Mouse (Mus musculus) layer of hippocampus, postnatal 25 days (tissue): ENCODE data around the gene Grifin. TPM values are rescaled to one million over a fixed set of nuclear protein-coding genes. Genes with fewer than 3 reads are reported as not detected.

ENCODE experiments used
- DNase-seq, 2 experiments: peaks; one replicate each; pipeline ENCODE4 v3.0.0; 2022; ENCODE audit warnings: mixed read lengths in 2 of 2, low spot score in 1 of 2; ENCODE audit errors: extremely low spot score in 1 of 2
- total RNA-seq, 2 experiments: library from RNA; stranded (reverse); gene quantifications; 2 replicates each; pipeline ENCODE4 v1.2.3; 2021

Grifin gene
- total RNA-seq, result not detected

DNA sequence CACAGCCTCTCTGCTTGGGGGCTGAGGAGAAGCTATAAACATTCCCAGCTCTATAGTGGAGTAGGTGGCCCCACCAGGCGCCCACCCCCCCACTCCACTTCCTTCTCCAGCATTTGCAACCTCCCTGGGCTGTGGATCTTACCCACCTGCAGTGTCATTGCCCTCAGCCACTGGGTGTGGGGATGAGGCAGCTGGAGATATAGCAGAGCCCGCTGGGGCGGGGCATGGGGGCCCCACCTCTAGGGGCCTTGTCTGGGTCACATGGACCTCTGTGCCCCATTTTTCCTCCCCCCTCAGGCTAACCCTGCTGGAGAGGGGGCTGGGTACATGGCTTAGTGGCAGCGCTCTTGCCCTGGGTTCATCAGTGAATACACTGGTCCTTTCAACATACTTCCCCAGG is at the start of gene Grifin:
TSS of gene Grifin (minus strand) at position 176 of the 400 bp plus-strand sequence.
- no peak for DNase-seq

DNA sequence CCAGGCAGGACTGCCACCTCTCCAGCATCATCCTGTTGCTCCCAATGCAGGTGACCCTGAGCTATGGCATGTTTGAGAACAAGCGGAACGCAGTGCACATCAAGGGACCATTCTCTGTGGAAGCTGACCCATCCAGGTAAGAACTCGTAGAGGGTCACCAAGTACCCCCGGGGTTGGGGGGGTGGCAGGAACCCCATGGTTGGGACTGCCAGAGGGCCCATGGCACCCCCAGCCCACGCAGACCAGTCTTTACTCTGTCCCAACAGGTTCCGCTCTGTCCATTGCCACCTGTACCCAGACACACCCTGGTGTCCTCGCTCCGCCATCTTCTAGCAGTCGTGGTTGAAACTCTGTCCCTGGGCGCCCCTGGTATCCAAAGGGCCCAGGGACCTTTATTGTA is 49.3 kb upstream of the Grifin start:
- DNase-seq, result no peak

DNA sequence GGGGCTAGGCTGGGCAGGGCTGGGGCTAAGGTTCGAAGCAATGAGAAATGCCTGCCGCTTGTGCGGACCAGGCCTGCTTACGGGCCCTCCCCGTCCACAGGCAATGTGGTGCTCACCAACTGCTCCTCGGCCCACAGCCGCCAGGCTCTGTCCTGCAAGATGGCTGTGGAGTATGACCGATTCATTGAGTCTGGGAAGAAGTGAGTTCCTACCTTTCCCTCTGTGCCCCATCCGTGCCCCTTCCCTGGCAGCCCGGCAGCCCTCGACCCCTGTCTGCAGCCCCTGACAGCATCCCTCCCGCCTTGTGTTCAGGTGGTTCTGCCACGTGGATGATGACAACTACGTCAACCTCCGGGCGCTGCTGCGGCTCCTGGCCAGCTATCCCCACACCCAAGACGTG is 47.3 kb upstream of the Grifin start:
- no peak for DNase-seq

DNA sequence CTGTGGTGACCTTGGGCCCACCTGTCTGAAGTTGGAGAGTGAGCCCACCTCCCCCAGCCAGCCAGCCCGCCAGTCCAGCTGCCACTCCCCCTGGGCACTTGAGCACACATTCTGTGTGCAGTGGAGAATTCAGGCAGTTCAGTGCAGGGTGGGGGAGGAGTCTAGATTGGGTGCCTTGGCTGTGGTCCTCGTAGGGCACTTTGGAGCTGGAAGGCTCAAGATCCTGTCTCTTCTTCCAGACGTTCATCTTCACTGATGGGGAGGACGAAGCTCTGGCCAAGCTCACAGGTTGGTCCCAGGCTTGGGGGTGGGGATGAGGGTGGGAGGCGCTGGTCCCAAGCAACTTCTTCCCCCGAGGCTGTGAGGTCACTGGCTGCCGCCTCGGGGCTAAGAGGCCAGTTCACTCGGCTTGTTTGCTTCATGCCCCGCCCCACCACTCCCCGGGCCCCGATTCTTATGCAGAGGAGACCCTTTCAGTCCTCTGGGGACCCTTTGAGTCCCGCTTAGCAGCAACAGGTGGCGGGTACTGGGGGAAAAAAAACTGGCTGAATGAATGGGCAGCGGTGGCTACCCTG is 46.8 kb upstream of the Grifin start:
- DNase-seq, result no peak

DNA sequence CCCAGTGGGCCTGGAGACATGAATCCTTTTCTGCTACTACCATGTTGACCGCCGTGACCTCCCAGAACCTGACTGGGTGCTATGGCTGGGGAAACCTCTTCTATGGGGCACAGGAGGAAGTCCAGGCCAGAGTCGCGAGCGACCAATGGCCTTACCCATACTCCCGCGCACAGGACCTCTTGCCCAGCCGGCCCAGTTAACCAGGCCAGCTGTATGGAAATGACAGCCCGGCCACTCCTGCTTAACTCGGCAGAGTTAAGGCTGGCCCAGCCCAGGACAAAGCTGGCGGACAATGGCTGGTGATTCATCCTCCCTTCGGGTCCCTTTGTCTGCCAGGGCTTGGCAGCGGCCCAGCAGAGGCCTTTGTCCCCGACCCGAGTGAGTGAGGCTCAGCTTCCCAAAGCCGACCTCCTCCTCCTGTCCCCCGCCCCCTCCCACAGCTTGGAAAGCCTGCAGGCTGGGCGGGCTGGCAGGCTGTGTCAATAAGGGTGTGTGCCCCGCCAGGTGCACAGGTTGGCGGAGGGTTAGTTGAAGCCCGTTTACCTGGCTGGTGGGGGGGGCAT is 46.2 kb upstream of the Grifin start:
- no peak for DNase-seq

DNA sequence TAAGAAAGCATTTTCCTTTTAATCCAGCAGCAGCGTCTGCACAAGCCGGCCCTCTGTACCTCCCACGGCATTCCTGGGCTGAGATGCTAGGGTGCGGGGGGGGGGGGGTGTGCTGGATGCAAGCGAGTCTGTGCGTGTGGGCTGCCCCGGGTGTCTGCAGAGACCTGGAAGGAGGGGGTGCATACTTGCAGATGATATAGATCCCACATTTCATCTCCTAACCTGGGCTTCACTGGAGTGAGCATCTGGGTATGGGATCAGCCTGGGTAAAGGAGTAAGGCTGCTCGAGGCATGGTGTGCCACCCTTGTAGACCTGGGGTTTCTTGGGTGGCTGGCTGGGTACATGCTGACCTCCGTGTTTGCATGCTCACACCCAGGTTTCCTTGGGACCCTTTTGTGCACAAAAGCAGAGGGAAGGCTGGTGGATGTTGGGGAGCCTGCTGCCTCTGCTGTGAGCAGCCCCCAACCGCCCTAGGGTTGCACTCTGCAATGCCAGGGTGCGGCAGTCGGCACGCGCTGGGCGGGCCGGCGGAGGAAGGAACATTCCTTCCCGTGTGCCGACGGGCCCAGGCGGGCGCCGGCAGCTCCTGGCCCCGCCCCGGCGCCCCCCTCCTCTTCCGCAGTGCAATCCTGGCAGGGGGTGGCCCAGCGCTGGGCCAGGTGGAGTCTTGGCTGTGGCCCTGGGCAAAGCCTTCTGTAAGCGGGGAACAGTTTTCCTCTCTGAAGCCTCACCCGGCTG is 45.6 kb upstream of the Grifin start:
- peak in 1 of 2 experiments; percentile 7 for DNase-seq

DNA sequence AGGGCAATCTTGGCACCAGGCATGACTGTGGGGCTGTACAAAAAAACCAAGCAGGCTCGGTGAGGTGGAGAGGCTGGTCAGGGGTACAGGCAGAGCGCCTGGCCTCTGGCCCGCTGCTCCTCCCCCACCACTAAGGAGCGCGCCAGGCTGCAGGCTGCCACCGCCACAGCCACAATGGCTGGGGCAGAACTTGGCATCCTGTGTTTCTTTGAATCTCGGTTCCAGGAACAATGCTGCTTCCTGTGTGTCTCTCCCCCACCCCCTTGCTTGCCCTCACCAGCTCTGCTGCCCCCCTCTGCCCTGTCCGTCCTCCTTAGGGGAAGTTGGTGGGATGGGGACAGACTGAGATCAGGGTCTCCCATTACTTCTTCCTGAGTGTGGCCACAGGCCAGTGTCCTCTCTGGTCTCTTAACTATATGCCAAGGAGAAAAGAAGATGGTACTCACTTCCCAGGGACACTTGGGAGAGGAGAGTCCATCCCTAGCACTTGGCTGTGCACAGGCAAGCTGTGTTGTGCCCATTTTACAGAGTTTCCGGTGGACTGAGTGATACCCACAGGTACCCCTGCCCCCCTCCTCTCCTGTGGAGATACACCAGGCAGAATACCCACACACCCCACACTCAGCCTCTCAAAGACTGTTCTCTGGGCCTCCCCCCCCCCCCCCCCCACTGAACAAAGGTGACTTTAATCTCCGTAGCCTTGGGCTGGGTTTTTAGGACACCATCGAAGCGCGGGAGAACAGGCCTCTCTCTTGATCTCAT is 44.8 kb upstream of the Grifin start:
- DNase-seq, result peak in 1 of 2 experiments; percentile 20

DNA sequence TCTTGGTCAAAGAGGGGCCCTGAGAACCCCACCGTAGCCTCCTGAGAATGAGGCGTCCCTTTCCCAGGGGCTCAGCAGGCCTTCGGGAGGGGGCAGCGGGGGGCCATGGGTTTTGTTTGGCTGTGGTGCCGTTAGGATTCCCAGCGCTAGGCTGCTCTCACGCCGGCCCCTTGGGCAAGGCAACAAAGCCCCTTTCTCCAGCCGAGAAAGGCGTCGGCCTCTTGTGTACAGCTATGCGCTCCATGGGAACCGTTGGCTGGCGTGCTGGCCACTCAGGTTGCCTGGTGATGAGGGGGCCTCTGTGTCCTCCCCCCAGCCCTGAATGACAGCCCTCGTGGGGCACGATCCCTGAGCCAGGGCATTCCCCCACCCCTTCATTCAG is 43.8 kb upstream of the Grifin start:
- DNase-seq, result peak in 1 of 2 experiments; percentile 7

DNA sequence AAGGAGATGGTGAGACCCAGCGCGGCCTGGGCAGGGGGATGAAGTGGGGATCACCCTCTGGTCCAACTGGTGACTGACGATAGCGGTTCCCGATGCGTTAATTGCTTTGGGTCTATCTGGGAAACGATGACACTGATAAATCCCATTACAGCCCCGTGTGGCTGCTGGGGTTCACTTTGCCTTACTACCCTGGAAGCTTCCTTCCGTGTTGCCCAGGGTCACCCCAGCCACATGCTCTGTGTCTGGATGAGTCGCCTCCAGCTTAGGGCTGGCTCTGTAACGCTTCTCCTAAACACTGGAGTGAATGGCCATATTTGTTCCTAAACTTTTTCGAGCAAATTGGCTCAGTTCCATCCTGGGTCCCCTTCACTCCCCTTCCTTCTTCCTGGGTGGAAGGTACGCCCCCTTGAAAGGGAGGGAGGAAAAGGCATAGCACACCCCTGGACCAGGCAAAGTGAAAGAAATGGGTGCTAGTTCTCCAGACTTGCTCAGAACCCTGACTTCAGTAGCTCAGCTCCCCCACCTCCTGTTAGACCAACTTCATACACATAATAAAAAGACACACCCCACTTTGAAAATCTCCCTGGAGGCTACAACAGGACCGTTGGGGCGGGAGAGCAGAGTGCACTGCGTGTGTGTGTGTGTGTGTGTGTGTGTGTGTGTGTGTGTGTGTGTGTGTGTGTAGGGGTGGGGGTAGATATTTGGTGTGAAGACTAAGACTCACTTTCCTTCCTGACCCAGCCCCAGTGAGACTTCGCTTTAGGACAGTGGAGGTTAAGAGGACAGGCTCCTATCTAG is 43.2 kb upstream of the Grifin start:
- DNase-seq, result no peak

DNA sequence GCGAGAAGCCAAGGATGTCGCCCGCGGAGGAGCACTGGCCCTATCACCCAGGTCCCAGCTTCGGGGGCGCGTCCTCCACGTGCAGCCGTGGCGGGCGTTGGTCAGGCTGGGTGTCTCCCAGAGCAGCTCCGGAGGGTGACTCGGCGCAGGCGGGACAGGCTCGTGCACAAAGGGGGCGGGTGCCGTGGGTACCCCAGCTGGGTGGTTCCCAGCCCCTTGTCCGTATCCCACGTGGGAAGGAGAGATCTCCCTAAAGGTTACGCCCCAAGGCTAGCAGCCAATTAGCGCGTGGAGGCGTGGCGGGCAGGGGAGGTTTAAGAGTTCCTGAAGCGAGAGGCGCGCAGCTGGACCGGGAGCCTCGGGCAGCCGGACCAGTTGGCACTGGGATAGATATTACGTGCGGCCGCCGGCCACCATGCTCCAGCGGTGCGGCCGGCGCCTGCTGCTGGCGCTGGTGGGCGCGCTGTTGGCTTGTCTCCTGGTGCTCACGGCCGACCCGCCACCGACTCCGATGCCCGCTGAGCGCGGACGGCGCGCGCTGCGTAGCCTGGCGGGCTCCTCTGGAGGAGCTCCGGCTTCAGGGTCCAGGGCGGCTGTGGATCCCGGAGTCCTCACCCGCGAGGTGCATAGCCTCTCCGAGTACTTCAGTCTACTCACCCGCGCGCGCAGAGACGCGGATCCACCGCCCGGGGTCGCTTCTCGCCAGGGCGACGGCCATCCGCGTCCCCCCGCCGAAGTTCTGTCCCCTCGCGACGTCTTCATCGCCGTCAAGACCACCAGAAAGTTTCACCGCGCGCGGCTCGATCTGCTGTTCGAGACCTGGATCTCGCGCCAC is 42.3 kb upstream of the Grifin start, which contains the start of gene Lfng:
TSS of gene Lfng (plus strand) at position 320 of the 835 bp plus-strand sequence.
- DNase-seq, result peak; percentile 56 to 62

DNA sequence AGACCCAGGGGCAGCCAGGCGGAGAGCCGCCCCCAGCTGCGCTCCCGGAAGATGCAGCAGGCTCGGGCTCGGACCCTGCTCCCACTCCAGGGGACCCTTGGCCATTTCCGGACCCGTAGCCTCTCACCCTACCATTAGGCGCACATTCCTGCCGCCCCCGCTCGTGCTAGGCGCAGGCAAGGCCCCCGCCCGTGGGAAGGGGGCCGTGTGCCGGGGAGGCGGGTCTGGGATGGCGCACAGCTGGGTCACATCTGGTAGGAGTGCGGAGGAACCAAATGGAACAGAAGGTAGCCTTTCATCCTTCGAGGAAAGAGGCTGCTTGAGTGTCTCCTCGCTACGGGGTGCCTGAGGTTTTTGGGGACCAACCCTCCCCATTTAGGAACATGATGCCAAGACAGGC is 41.5 kb upstream of the Grifin start:
- no peak for DNase-seq

DNA sequence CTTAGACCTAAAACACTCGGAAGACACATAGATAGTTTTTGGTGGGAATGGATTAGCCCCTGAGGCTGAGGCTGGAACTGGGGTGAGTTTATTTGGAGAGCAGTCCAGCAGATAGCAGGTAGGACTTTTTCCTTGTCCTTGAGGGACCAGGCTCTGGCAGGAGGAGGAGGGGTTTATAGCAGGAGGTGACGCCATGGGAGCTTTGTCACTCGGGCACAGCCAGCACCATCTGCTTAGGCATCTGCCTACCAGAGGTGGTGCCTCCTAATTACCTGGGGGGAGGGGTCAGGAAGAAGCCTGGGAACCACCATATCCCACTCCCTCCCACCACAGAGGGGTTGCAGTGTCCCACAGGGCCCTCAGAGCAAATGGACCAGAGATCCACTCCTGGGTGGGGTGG is 40.4 kb upstream of the Grifin start:
- no peak for DNase-seq

DNA sequence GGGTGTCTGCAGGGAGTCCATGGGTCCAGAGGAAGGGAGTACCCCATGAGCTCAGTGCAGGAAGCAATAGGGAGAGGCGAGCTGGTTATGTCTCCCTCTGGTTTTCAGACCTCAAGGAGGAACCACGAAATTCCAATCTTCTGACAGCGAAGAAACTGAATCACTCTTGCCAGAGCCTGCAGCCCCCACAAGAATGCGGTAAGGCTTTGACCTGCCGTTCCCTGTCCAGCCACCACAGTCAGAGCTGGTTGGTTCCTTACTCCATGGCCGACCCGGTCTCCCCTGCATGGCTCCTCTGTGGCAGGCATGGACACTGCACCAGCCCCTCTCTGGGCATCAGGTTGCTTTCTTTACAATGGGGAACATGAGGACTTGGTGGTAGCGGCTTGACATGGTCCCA is 39.5 kb upstream of the Grifin start:
- DNase-seq, result no peak

DNA sequence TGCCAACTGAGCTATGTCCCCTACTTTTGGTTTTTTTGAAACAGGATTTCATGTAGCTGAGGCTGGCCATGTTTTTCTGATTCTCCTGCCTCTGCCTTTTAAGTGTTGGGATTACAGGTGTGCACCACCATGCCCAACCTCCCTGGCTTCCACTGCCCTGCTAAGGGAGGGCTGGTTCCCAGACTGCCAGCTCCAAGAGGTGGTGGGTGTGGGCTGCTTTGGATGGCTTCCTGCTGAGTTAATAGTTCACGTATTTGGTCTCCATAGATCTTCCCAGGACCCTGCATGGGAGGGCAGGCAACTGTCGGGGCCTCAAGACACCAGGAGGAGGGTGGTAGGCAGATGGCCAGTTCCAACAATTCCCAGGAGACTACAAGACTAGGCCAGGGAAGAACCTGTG is 37.7 kb upstream of the Grifin start:
- DNase-seq, result no peak

DNA sequence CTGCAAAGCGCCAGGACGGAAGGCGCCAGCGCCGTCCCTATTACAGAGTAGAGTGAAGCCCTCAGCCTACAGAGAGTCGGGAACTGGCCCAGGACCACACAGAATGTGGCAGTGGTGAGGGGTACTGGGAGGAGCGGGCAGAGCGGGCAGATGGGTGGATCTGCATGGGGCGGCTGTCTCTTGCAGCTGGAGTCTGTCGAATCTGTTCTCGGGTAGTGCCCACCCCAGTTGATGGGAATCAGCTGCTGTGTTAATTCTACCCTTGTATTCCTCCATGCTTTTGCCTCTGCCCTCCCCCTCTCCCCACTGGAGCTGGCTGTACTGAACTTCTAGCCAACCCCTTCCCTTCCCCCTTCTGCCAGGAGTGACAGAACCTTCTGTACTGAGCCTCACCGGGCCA is 36.8 kb upstream of the Grifin start:
- DNase-seq, result no peak

DNA sequence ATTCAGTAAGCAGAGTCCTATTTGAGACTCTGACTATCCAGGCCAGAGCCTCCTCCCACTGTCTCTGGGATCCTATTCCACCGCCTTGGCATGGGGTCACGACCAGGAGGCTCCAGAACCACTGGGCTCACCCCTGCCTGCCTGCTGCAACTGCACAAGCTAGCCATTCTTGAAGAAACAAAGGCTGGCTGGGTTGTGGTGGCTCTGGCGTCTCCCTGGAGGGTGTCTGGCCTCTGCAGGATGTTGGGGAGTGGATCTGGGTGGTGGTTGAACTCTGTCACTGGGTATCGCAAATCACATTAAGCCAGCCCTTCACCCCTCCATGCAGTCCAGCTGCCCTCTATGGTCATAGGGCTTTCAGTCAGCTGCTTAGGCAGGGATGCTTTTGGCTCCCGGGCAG is 35.1 kb upstream of the Grifin start:
- no peak for DNase-seq

DNA sequence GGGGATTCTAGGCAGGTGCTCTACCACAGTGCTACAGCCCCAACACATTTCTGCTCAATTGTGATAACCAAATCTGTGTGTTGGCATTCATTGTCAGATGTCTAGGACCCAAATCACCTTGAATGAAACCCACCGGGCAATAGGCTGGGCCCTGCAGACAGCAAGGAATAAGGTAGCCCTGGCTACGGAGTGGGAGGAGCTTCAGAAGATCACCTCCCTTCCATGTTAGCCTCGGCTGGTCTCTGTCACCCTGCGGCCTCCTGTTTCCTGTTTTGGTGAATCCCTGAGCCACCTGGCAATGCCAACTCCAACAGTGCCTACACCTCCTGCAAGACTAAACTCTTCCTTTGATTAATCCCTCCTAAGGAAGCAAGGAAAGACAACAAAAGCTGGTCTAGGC is 32.9 kb upstream of the Grifin start:
- DNase-seq, result no peak

DNA sequence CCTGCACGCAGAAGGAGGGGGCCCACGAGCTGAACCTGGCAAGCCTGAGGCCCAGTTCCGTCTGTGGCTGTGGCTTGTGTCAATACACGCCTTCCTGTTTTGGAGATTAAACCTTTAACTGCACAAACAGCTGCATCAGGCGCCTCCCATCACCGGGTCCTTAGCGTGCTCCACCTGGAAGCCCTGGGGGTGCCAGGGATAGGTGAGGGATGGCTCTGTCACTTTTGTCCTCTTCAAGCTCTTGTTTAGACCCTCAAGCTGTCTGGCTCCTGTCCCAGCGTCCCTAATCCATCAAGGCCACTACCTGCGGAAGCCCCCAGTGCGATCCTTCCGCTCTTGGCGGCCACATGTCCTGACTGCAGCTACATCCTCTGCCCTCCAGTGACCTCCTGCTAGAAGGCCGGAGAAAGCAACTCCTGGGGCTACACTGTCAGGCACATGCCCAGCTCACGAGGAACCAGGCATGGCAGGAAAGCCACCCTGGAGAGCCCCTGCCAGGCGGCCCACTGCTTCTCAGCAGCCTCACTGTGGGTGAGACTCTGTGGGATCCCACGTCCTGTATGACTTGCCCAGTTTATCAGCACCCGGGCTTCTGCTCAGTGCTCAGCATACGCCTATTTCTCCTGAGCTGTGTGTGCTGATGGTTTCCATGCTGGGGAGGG is 32.2 kb upstream of the Grifin start:
- no peak for DNase-seq

DNA sequence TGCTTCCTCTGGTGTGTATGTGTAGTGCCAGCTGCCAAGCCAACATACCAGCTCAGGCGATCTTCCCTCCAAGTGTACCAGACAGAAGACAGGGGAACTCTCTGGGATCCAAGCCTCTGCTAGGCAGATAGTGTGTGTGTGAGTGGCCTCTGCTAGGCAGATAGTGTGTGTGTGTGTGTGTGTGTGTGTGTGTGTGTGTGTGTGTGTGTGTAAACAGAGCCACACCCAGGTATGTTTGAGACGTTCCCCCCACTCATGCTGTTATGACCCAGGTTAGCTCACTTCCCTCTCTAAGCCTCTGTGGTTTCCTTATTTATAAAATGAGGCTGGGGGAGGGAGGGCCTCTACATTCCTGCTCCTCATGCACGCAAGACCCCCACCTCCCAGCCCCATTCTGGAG is 31.6 kb upstream of the Grifin start:
- no peak for DNase-seq
